Mouse (Mus musculus) forebrain, embryonic 14.5 days (tissue): ENCODE measurements around the gene Rnf126. TPM values are rescaled to one million over a fixed set of nuclear protein-coding genes. Genes with fewer than 3 reads are reported as not detected.

ENCODE experiments used
- ATAC-seq: fragments of 200-750 bp; cut with Nextera tagmentation; 2 replicates; pipeline ENCODE4 v1.8.0; 2017; ENCODE audit warnings: mild to moderate bottlenecking, moderate library complexity
- DNase-seq: peaks from one replicate; pipeline ENCODE4 v3.0.0-alpha.2; 2015; ENCODE audit warnings: low spot score
- H3K27ac ChIP-seq: fragments of 300-500 bp; sonication (generic); 2 replicates; pipeline ENCODE4 v1.5.1; 2014; ENCODE audit warnings: low read depth, mild to moderate bottlenecking, control low read depth, low read length, moderate library complexity
- H3K27me3 ChIP-seq: fragments of 300-500 bp; sonication (generic); replicated peaks from 2 replicates; pipeline ENCODE4 v1.6.1; 2014; ENCODE audit warnings: low read length, control low read depth, mixed read lengths; ENCODE audit not compliant: control insufficient read depth, insufficient read depth
- H3K36me3 ChIP-seq: fragments of 300-500 bp; sonication (generic); 2 replicates; pipeline ENCODE4 v1.6.1; 2014; ENCODE audit warnings: low read length, control low read depth; ENCODE audit not compliant: control insufficient read depth, insufficient read depth
- H3K4me1 ChIP-seq: fragments of 300-500 bp; sonication (generic); 2 replicates; pipeline ENCODE4 v1.6.1; 2014; ENCODE audit warnings: antibody characterized with exemption, low read length, control low read depth; ENCODE audit not compliant: control insufficient read depth, insufficient read depth
- H3K4me2 ChIP-seq: fragments of 300-500 bp; sonication (generic); 2 replicates; pipeline ENCODE4 v1.6.1; 2014; ENCODE audit warnings: mild to moderate bottlenecking, control low read depth, low read length
- H3K4me3 ChIP-seq: fragments of 300-500 bp; sonication (generic); 2 replicates; pipeline ENCODE4 v1.5.1; 2014; ENCODE audit warnings: low read depth, low read length, control low read depth
- H3K9ac ChIP-seq: fragments of 300-500 bp; sonication (generic); 2 replicates; pipeline ENCODE4 v1.6.1; 2014; ENCODE audit warnings: mild to moderate bottlenecking, low read length, control low read depth, moderate library complexity
- H3K9me3 ChIP-seq: fragments of 300-500 bp; sonication (generic); replicated peaks from 2 replicates; pipeline ENCODE4 v1.6.1; 2016; ENCODE audit warnings: low read length, control low read depth, mixed read lengths; ENCODE audit not compliant: control insufficient read depth
- WGBS: fragments of 180-500 bp; shearing (Covaris S2); extraction: QIAGEN DNeasy Blood & Tissue Kit; methylation state at CpG from one replicate; pipeline ENCODE4 v1.1.7; 2014; 5-methylcytosine and 5-hydroxymethylcytosine counted together
- polyA plus RNA-seq: library from polyadenylated mRNA; unstranded; fragments of >200 nt; fragmentation: Nextera tagmentation; extraction: Ambion mirVana; gene quantifications from 2 replicates; pipeline ENCODE4 v1.2.1, GENCODE M21; 2014

Gene Rnf126
- polyA plus RNA-seq, 1 experiment from 2014 or later = 60.6 TPM

GRCm38 (mm10) chr10:79777103-79777531 lies 10.4 kb upstream of the Rnf126 start, which contains the start of gene Fstl3:
Fstl3 (plus strand) TSS chr10:79777272.
- peaks cover 37% of the 10 kb centered on the region for H3K27me3 ChIP-seq
- 3% methylated on average over 39 of the region's 39 CpGs for WGBS
- H3K4me1 ChIP-seq = peaks cover 9% of the 10 kb centered on the region
- H3K9me3 ChIP-seq = no peaks in the 10 kb centered on the region
- no peak for ATAC-seq
- H3K27ac ChIP-seq = no peak within 1 kb of the TSS
- H3K9ac ChIP-seq = peak within 1 kb of the TSS; percentile 17; the same call in 1 of the 2 replicates
- H3K4me2 ChIP-seq = peak within 1 kb of the TSS; percentile 44
- DNase-seq = no peak
- no peaks in the 10 kb centered on the region for H3K36me3 ChIP-seq
- H3K4me3 ChIP-seq = 0 out of 2 replicates have a peak within 1 kb of the TSS, but pooled peaks have one; percentile 1

- DNase-seq (no peak), ATAC-seq (no peak)
- H3K36me3 ChIP-seq = no peaks in the 10 kb centered on the region
- H3K9me3 ChIP-seq = no peaks in the 10 kb centered on the region
- no peak overlapping the region for H3K4me3 ChIP-seq
- H3K4me1 ChIP-seq = peaks cover 7% of the 10 kb centered on the region
- peaks cover 31% of the 10 kb centered on the region for H3K27me3 ChIP-seq
- no peak overlapping the region for H3K27ac ChIP-seq
- no peak overlapping the region for H3K9ac ChIP-seq
- H3K4me2 ChIP-seq = no peak overlapping the region
- 68% methylated on average over 5 of the region's 5 CpGs for WGBS
Measured at GRCm38 (mm10) chr10:79774486-79775279, 7.9 kb upstream of the Rnf126 start.

GRCm38 (mm10) chr10:79773208-79773607 lies 6.5 kb upstream of the Rnf126 start:
- WGBS = 91% methylated on average over 2 of the region's 2 CpGs

GRCm38 (mm10) chr10:79772320-79772719 lies 5.6 kb upstream of the Rnf126 start:
- Histone ChIP-seq H3K9ac (no peak overlapping the region), H3K36me3 (no peaks in the 10 kb centered on the region), H3K27ac (no peak overlapping the region), H3K4me2 (no peak overlapping the region), H3K9me3 (no peaks in the 10 kb centered on the region), H3K4me3 (no peak overlapping the region), H3K27me3 (0 out of 2 replicates have a peak, but pooled peaks cover 12% of the 10 kb centered on the region), H3K4me1 (peaks cover 8% of the 10 kb centered on the region)
- 87% methylated on average over 3 of the region's 3 CpGs for WGBS
- no peak for DNase-seq
- ATAC-seq = no peak

More at GRCm38 (mm10) chr10:79773208-79773607, 6.5 kb upstream of the Rnf126 start:
- Histone ChIP-seq H3K4me3 (no peak overlapping the region), H3K27me3 (peaks cover 20% of the 10 kb centered on the region; the same call in 1 of the 2 replicates), H3K4me2 (no peak overlapping the region), H3K9me3 (no peaks in the 10 kb centered on the region), H3K9ac (no peak overlapping the region), H3K27ac (no peak overlapping the region), H3K4me1 (peaks cover 7% of the 10 kb centered on the region), H3K36me3 (no peaks in the 10 kb centered on the region)
- no peak for ATAC-seq
- no peak for DNase-seq

GRCm38 (mm10) chr10:79769329-79769728 lies 2.6 kb upstream of the Rnf126 start:
- H3K36me3 ChIP-seq = no peaks in the 10 kb centered on the region
- no peaks in the 10 kb centered on the region for H3K9me3 ChIP-seq
- H3K9ac ChIP-seq = no peak overlapping the region
- DNase-seq (no peak), ATAC-seq (no peak)
- H3K27ac ChIP-seq = no peak overlapping the region
- 79% methylated on average over 4 of the region's 4 CpGs for WGBS
- no peak overlapping the region for H3K4me3 ChIP-seq
- H3K4me2 ChIP-seq = no peak overlapping the region
- no peaks in the 10 kb centered on the region for H3K27me3 ChIP-seq
- H3K4me1 ChIP-seq = peaks cover 14% of the 10 kb centered on the region

GRCm38 (mm10) chr10:79768400-79768799 lies 1.6 kb upstream of the Rnf126 start:
- no peak overlapping the region for H3K9ac ChIP-seq
- under 1% methylated on average over 5 of the region's 5 CpGs for WGBS
- no peaks in the 10 kb centered on the region for H3K36me3 ChIP-seq
- no peak overlapping the region for H3K27ac ChIP-seq
- no peaks in the 10 kb centered on the region for H3K9me3 ChIP-seq
- H3K4me2 ChIP-seq = no peak overlapping the region
- ATAC-seq (no peak), DNase-seq (peak; percentile 81)
- H3K4me1 ChIP-seq = peaks cover 14% of the 10 kb centered on the region
- no peaks in the 10 kb centered on the region for H3K27me3 ChIP-seq
- no peak overlapping the region for H3K4me3 ChIP-seq

- no peaks in the 10 kb centered on the region for H3K9me3 ChIP-seq
- peak overlapping the region; percentile 50; the same call in 1 of the 2 replicates for H3K9ac ChIP-seq
- DNase-seq = peak; percentile 97
- H3K4me1 ChIP-seq = peaks cover 14% of the 10 kb centered on the region
- H3K4me2 ChIP-seq = peak overlapping the region; percentile 80
- WGBS = 11% methylated on average over 40 of the region's 40 CpGs
- H3K27me3 ChIP-seq = no peaks in the 10 kb centered on the region
- H3K4me3 ChIP-seq = peak overlapping the region; percentile 94
- peak; percentile 87 for ATAC-seq
- H3K27ac ChIP-seq = peak overlapping the region; percentile 90
- H3K36me3 ChIP-seq = no peaks in the 10 kb centered on the region
Measured at GRCm38 (mm10) chr10:79767372-79768244, 856 bp upstream of the Rnf126 start.

- no peak for ATAC-seq
Measured at GRCm38 (mm10) chr10:79766001-79766507, 698 bp downstream of the Rnf126 start.

More at GRCm38 (mm10) chr10:79766001-79766507, 698 bp downstream of the Rnf126 start:
- peak overlapping the region; percentile 80 for H3K4me2 ChIP-seq
- peak overlapping the region; percentile 96 for H3K9ac ChIP-seq
- peaks cover 15% of the 10 kb centered on the region for H3K36me3 ChIP-seq
- no peaks in the 10 kb centered on the region for H3K9me3 ChIP-seq
- no peak for DNase-seq
- H3K27me3 ChIP-seq = no peaks in the 10 kb centered on the region
- H3K27ac ChIP-seq = peak overlapping the region; percentile 90; the same call in 1 of the 2 replicates
- peak overlapping the region; percentile 94 for H3K4me3 ChIP-seq
- peaks cover 14% of the 10 kb centered on the region for H3K4me1 ChIP-seq
- 14% methylated on average over 9 of the region's 16 CpGs for WGBS
